Mouse (Mus musculus) stomach, embryonic 16.5 days (tissue): ENCODE measurements around the gene Ppfibp2. TPM values are rescaled to one million over a fixed set of nuclear protein-coding genes. Genes with fewer than 3 reads are reported as not detected.

Experiments used
- polyA plus RNA-seq: library from polyadenylated mRNA; unstranded; fragments of >200 nt; fragmentation: Nextera tagmentation; extraction: Ambion mirVana; gene quantifications from 2 replicates; pipeline ENCODE4 v1.2.1, GENCODE M21; 2015

Gene Ppfibp2
- polyA plus RNA-seq, 1 experiment from 2014 or later, result 20.3 TPM

Other genes with a start within 250 kb of the Ppfibp2 start
- 1.9 and 2.3 TPM in 2 replicates for gene Syt9, start 224.5 kb upstream of the Ppfibp2 start, polyA plus RNA-seq
- 17.1 and 19.6 TPM in 2 replicates for gene Olfml1, start 27.8 kb upstream of the Ppfibp2 start, polyA plus RNA-seq
- not detected in 2 replicates for gene 5330417H12Rik, start 30.0 kb downstream of the Ppfibp2 start, polyA plus RNA-seq
- 0.25 and 0.34 TPM in 2 replicates for gene Cyb5r2, start 162.8 kb downstream of the Ppfibp2 start, polyA plus RNA-seq
- gene Ovch2, start 206.0 kb downstream of the Ppfibp2 start, polyA plus RNA-seq, result not detected in 2 replicates
- not detected in 2 replicates for gene Olfr467, start 217.1 kb downstream of the Ppfibp2 start, polyA plus RNA-seq
- gene Olfr469, start 230.3 kb downstream of the Ppfibp2 start, polyA plus RNA-seq, result not detected in 2 replicates